Mouse (Mus musculus): ENCODE results near the gene Elmo1. TPM values are rescaled to one million over a fixed set of nuclear protein-coding genes. Genes with fewer than 3 reads are reported as not detected.

Gene Elmo1
- polyA plus RNA-seq, 1 experiment = 0.01 TPM

GRCm38 (mm10) chr13:20372335-20372734, 281.9 kb downstream of the Elmo1 start:
- Histone ChIP-seq H3K4me3 (replicated peaks) (no peak overlapping the region), H3K27me3 (ENCODE audit: control insufficient read depth) (no peaks in the 10 kb centered on the region), H3K4me1 (ENCODE audit: control insufficient read depth) (no peaks in the 10 kb centered on the region), H3K36me3 (ENCODE audit: control insufficient read depth) (no peaks in the 10 kb centered on the region), H3K9me3 (ENCODE audit: control insufficient read depth, low read length) (no peaks in the 10 kb centered on the region)
- TF ChIP-seq TAL1 (IDR thresholded peaks at IDR 0.05; ENCODE audit: low read length) = no peak
- no peak for TF ChIP-seq GATA1 (IDR thresholded peaks at IDR 0.05; ENCODE audit: low read length)

GRCm38 (mm10) chr13:20378869-20379268, 288.5 kb downstream of the Elmo1 start:
- H3K9me3 ChIP-seq (ENCODE audit: control insufficient read depth, low read length) = no peaks in the 10 kb centered on the region
- H3K36me3 ChIP-seq (ENCODE audit: control insufficient read depth) = no peaks in the 10 kb centered on the region
- H3K27me3 ChIP-seq (ENCODE audit: control insufficient read depth) = no peaks in the 10 kb centered on the region
- H3K4me3 ChIP-seq (replicated peaks) = no peak overlapping the region
- H3K4me1 ChIP-seq (ENCODE audit: control insufficient read depth) = no peaks in the 10 kb centered on the region
- TF ChIP-seq GATA1 (IDR thresholded peaks at IDR 0.05; ENCODE audit: low read length) = no peak
- TF ChIP-seq TAL1 (IDR thresholded peaks at IDR 0.05; ENCODE audit: low read length) = no peak

GRCm38 (mm10) chr13:20383875-20384274, 293.5 kb downstream of the Elmo1 start:
- H3K36me3 ChIP-seq (ENCODE audit: control insufficient read depth) = no peaks in the 10 kb centered on the region
- H3K4me1 ChIP-seq (ENCODE audit: control insufficient read depth) = no peaks in the 10 kb centered on the region
- no peak for TF ChIP-seq TAL1 (IDR thresholded peaks at IDR 0.05; ENCODE audit: low read length)
- TF ChIP-seq GATA1 (IDR thresholded peaks at IDR 0.05; ENCODE audit: low read length) = no peak
- H3K9me3 ChIP-seq (ENCODE audit: control insufficient read depth, low read length) = no peaks in the 10 kb centered on the region
- no peak overlapping the region for H3K4me3 ChIP-seq (replicated peaks)
- no peaks in the 10 kb centered on the region for H3K27me3 ChIP-seq (ENCODE audit: control insufficient read depth)

- Histone ChIP-seq H3K9me3 (ENCODE audit: control insufficient read depth, low read length) (no peaks in the 10 kb centered on the region), H3K27me3 (ENCODE audit: control insufficient read depth) (no peaks in the 10 kb centered on the region), H3K4me3 (replicated peaks) (no peak overlapping the region), H3K36me3 (ENCODE audit: control insufficient read depth) (no peaks in the 10 kb centered on the region), H3K4me1 (ENCODE audit: control insufficient read depth) (no peaks in the 10 kb centered on the region)
- TF ChIP-seq TAL1 (IDR thresholded peaks at IDR 0.05; ENCODE audit: low read length) = no peak
- no peak for TF ChIP-seq GATA1 (IDR thresholded peaks at IDR 0.05; ENCODE audit: low read length)
Observed at GRCm38 (mm10) chr13:20384846-20385245, 294.4 kb downstream of the Elmo1 start.

GRCm38 (mm10) chr13:20385423-20385822, 295.0 kb downstream of the Elmo1 start:
- H3K4me3 ChIP-seq (replicated peaks) = no peak overlapping the region
- no peaks in the 10 kb centered on the region for H3K4me1 ChIP-seq (ENCODE audit: control insufficient read depth)
- no peaks in the 10 kb centered on the region for H3K36me3 ChIP-seq (ENCODE audit: control insufficient read depth)
- H3K9me3 ChIP-seq (ENCODE audit: control insufficient read depth, low read length) = no peaks in the 10 kb centered on the region
- H3K27me3 ChIP-seq (ENCODE audit: control insufficient read depth) = no peaks in the 10 kb centered on the region
- TF ChIP-seq TAL1 (IDR thresholded peaks at IDR 0.05; ENCODE audit: low read length) = no peak

DNA sequence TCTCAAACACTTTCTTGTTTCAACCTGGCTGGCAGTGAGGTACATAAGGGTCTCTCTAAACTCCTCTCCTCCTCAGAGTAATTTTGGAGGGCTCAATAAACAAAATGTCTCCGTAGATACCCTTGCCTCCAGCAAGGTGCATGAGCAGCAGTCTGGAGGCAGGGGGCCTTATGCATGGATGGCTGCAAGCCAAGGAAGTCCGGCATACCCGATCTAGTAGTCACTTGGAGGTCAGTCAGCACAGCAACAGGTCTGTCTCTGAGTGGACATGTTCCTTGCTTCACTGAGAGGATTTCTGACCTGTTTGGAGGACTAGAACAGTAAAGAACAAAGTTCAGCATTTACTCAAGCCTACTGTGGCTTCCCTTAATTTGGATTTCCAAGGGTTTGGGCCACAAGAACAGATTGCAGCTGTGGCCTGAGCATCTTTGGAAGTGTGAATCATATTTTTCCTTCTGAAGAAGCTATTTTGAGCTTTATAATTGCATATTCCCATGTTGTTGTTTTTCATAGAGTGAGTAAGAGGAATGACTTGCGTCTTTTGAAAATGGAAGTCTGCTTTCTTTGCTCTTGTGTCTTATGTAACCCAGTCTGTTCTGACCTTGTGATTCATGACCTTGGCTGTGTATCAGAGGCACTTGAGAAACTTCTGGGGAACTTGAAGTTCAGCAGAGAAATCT, 296.2 kb downstream of the Elmo1 start:
- no peaks in the 10 kb centered on the region for H3K4me1 ChIP-seq (ENCODE audit: control insufficient read depth)
- TF ChIP-seq GATA1 (IDR thresholded peaks at IDR 0.05; ENCODE audit: low read length) (no peak), TAL1 (IDR thresholded peaks at IDR 0.05; ENCODE audit: low read length) (no peak)
- no peaks in the 10 kb centered on the region for H3K36me3 ChIP-seq (ENCODE audit: control insufficient read depth)
- no peaks in the 10 kb centered on the region for H3K9me3 ChIP-seq (ENCODE audit: control insufficient read depth, low read length)
- H3K4me3 ChIP-seq (replicated peaks) = no peak overlapping the region
- no peaks in the 10 kb centered on the region for H3K27me3 ChIP-seq (ENCODE audit: control insufficient read depth)

DNA sequence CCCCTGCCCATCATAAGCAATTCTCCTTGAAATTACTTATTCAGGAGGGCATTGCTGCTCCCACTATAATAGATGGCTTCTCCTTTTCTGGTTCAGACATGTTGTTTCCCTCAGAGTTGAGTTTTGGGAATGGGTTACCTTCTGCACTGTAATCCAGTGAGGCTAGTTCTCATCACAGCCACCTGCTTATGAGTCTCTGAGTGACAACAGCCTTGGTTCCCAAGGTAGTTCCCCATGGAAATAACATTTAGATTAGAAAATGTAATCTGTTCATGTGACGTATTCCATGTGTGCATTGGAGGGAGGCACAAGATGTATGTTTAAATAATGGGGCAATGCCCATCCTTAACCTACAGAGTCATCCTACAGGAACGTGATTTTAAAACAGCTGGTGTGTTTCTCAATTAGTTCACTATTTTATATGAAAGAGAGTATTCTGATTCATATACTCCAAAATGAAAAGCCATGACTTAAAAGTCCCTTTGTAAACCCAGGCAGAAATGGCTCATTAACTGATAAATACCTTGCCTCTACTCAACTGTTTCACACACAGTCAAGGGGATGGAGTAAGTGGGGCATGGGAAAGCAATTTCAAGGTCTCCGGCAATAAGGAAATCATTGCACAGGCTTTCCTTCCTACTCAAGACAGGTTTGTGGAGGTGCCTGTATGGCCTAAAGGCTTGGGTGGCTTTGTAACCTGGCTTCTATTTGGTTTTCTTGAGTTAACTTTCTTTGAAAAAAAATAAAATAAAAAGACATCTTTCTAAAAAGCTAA, 302.6 kb downstream of the Elmo1 start:
- TF ChIP-seq TAL1 (IDR thresholded peaks at IDR 0.05; ENCODE audit: low read length) = no peak
- TF ChIP-seq GATA1 (IDR thresholded peaks at IDR 0.05; ENCODE audit: low read length) = no peak

GRCm38 (mm10) chr13:20397744-20398143, 307.3 kb downstream of the Elmo1 start:
- Histone ChIP-seq H3K9me3 (ENCODE audit: control insufficient read depth, low read length) (no peaks in the 10 kb centered on the region), H3K4me1 (ENCODE audit: control insufficient read depth) (no peaks in the 10 kb centered on the region), H3K4me3 (replicated peaks) (no peak overlapping the region), H3K36me3 (ENCODE audit: control insufficient read depth) (no peaks in the 10 kb centered on the region), H3K27me3 (ENCODE audit: control insufficient read depth) (no peaks in the 10 kb centered on the region)
- TF ChIP-seq GATA1 (IDR thresholded peaks at IDR 0.05; ENCODE audit: low read length) (no peak), TAL1 (IDR thresholded peaks at IDR 0.05; ENCODE audit: low read length) (no peak)

More for the DNA sequence above, 302.6 kb downstream of the Elmo1 start:
- no peak overlapping the region for H3K4me3 ChIP-seq (replicated peaks)
- no peaks in the 10 kb centered on the region for H3K9me3 ChIP-seq (ENCODE audit: control insufficient read depth, low read length)
- no peaks in the 10 kb centered on the region for H3K36me3 ChIP-seq (ENCODE audit: control insufficient read depth)
- H3K27me3 ChIP-seq (ENCODE audit: control insufficient read depth) = no peaks in the 10 kb centered on the region
- no peaks in the 10 kb centered on the region for H3K4me1 ChIP-seq (ENCODE audit: control insufficient read depth)

DNA sequence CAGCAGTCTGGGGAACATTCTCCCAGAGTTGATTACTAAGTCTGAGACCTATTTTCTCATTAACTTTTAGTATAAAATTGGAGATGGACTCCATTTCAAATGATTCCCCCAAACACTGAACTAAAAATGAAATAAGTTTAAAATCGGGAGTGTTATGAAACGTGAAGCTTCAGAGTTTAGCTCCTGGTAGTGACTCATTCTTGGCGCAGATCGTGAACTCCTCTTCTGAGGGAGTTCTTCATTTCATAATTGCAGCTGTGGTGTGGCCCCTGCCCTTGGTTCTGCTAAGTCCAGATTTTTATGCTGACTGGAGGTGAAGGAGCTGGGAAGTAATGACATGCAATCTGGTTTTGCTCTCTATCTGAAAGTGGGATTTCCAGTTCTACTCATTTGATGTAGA, 307.9 kb downstream of the Elmo1 start:
- Histone ChIP-seq H3K9me3 (ENCODE audit: control insufficient read depth, low read length) (no peaks in the 10 kb centered on the region), H3K36me3 (ENCODE audit: control insufficient read depth) (no peaks in the 10 kb centered on the region), H3K27me3 (ENCODE audit: control insufficient read depth) (no peaks in the 10 kb centered on the region), H3K4me3 (replicated peaks) (no peak overlapping the region), H3K4me1 (ENCODE audit: control insufficient read depth) (no peaks in the 10 kb centered on the region)
- TF ChIP-seq TAL1 (IDR thresholded peaks at IDR 0.05; ENCODE audit: low read length) (no peak), GATA1 (IDR thresholded peaks at IDR 0.05; ENCODE audit: low read length) (no peak)
